Mouse (Mus musculus): ENCODE data around the gene Fam162b. TPM values are rescaled to one million over a fixed set of nuclear protein-coding genes. Genes with fewer than 3 reads are reported as not detected.
A peak's percentile ranks its signal among the peaks of the same experiment; 100 is the strongest.

The Fam162b gene
- polyA plus RNA-seq, 1 experiment from 2014 or later, result 3.2 TPM

- ATAC-seq (replicated peaks; ENCODE audit: low FRiP score), result peak; percentile 56; the same call in 1 of the 2 replicates
- Histone ChIP-seq H3K4me3 (replicated peaks) (no peak overlapping the region), H3K27ac (no peak overlapping the region), H3K36me3 (no peaks in the 10 kb centered on the region), H3K9ac (no peak overlapping the region), H3K9me3 (replicated peaks) (no peaks in the 10 kb centered on the region), H3K4me2 (peak overlapping the region; percentile 31; the same call in 1 of the 2 replicates), H3K4me1 (peaks cover 2% of the 10 kb centered on the region), H3K27me3 (0 out of 2 replicates have a peak, but pooled peaks cover 2% of the 10 kb centered on the region)
- 43% methylated on average over 10 of the region's 10 CpGs for WGBS
Observed at GRCm38 (mm10) chr10:51595001-51595931, 4.9 kb upstream of the Fam162b start.

- no peak overlapping the region for H3K4me2 ChIP-seq
- H3K4me3 ChIP-seq (replicated peaks), result no peak overlapping the region
- no peaks in the 10 kb centered on the region for H3K9me3 ChIP-seq (replicated peaks)
- H3K9ac ChIP-seq, result no peak overlapping the region
- ATAC-seq (replicated peaks; ENCODE audit: low FRiP score), result no peak
- H3K36me3 ChIP-seq, result no peaks in the 10 kb centered on the region
- no peak overlapping the region for H3K27ac ChIP-seq
- 95% methylated on average over 2 of the region's 2 CpGs for WGBS
- H3K4me1 ChIP-seq, result peaks cover 5% of the 10 kb centered on the region
- 0 out of 2 replicates have a peak, but pooled peaks cover 5% of the 10 kb centered on the region for H3K27me3 ChIP-seq
Observed at GRCm38 (mm10) chr10:51591574-51591973, 1.3 kb upstream of the Fam162b start.

- no peaks in the 10 kb centered on the region for H3K27me3 ChIP-seq
- H3K27ac ChIP-seq, result no peak overlapping the region
- no peak overlapping the region for H3K4me3 ChIP-seq (replicated peaks)
- no peak for ATAC-seq (replicated peaks; ENCODE audit: low FRiP score)
- no peaks in the 10 kb centered on the region for H3K4me1 ChIP-seq
- no peak overlapping the region for H3K9ac ChIP-seq
- no peaks in the 10 kb centered on the region for H3K9me3 ChIP-seq (replicated peaks)
- H3K4me2 ChIP-seq, result no peak overlapping the region
- H3K36me3 ChIP-seq, result no peaks in the 10 kb centered on the region
Observed at GRCm38 (mm10) chr10:51584919-51585318, 5.4 kb downstream of the Fam162b start.

GRCm38 (mm10) chr10:51584378-51584777 lies 5.9 kb downstream of the Fam162b start:
- no peak for ATAC-seq (replicated peaks; ENCODE audit: low FRiP score)
- no peaks in the 10 kb centered on the region for H3K4me1 ChIP-seq
- no peak overlapping the region for H3K4me3 ChIP-seq (replicated peaks)
- no peak overlapping the region for H3K9ac ChIP-seq
- H3K36me3 ChIP-seq, result no peaks in the 10 kb centered on the region
- no peaks in the 10 kb centered on the region for H3K27me3 ChIP-seq
- no peak overlapping the region for H3K4me2 ChIP-seq
- no peak overlapping the region for H3K27ac ChIP-seq
- H3K9me3 ChIP-seq (replicated peaks), result no peaks in the 10 kb centered on the region
- WGBS, result 55% methylated on average over 1 of the region's 1 CpGs

- H3K9ac ChIP-seq, result no peak overlapping the region
- H3K9me3 ChIP-seq (replicated peaks), result no peaks in the 10 kb centered on the region
- no peak overlapping the region for H3K27ac ChIP-seq
- H3K4me2 ChIP-seq, result no peak overlapping the region
- ATAC-seq (replicated peaks; ENCODE audit: low FRiP score), result 0 out of 2 replicates have a peak, but pooled peaks have one; percentile 52
- H3K27me3 ChIP-seq, result no peaks in the 10 kb centered on the region
- 68% methylated on average over 9 of the region's 9 CpGs for WGBS
- no peak overlapping the region for H3K4me3 ChIP-seq (replicated peaks)
- no peaks in the 10 kb centered on the region for H3K36me3 ChIP-seq
- no peaks in the 10 kb centered on the region for H3K4me1 ChIP-seq
Observed at GRCm38 (mm10) chr10:51571225-51571996, 18.9 kb downstream of the Fam162b start.

GRCm38 (mm10) chr10:51556005-51556404 lies 34.3 kb downstream of the Fam162b start:
- Histone ChIP-seq H3K27me3 (no peaks in the 10 kb centered on the region), H3K4me1 (0 out of 2 replicates have a peak, but pooled peaks cover 3% of the 10 kb centered on the region), H3K36me3 (no peaks in the 10 kb centered on the region), H3K9me3 (replicated peaks) (no peaks in the 10 kb centered on the region), H3K4me3 (replicated peaks) (no peak overlapping the region), H3K4me2 (no peak overlapping the region), H3K9ac (no peak overlapping the region), H3K27ac (no peak overlapping the region)
- 81% methylated on average over 1 of the region's 1 CpGs for WGBS
- no peak for ATAC-seq (replicated peaks; ENCODE audit: low FRiP score)

GRCm38 (mm10) chr10:51553348-51554123 lies 36.8 kb downstream of the Fam162b start:
- no peaks in the 10 kb centered on the region for H3K9me3 ChIP-seq (replicated peaks)
- 0 out of 2 replicates have a peak, but pooled peaks cover 3% of the 10 kb centered on the region for H3K4me1 ChIP-seq
- H3K4me2 ChIP-seq, result peak overlapping the region; percentile 75
- WGBS, result under 1% methylated on average over 16 of the region's 16 CpGs
- ATAC-seq (replicated peaks; ENCODE audit: low FRiP score), result peak; percentile 95
- H3K27me3 ChIP-seq, result no peaks in the 10 kb centered on the region
- H3K27ac ChIP-seq, result no peak overlapping the region
- H3K9ac ChIP-seq, result peak overlapping the region; percentile 44; the same call in 1 of the 2 replicates
- no peaks in the 10 kb centered on the region for H3K36me3 ChIP-seq
- H3K4me3 ChIP-seq (replicated peaks), result peak overlapping the region; percentile 47

Other genes starting within 250 kb of the Fam162b start
- 0.12 TPM in 1 of 2 replicates, not detected in the other for gene Gm49339, start 109.9 kb downstream of the Fam162b start, polyA plus RNA-seq (2015; fragmentation: Nextera tagmentation; extraction: Ambion mirVana)
- 0.69 and 1.1 TPM in 2 replicates for gene Lilr4b, start 109.9 kb downstream of the Fam162b start, polyA plus RNA-seq (2015; fragmentation: Nextera tagmentation; extraction: Ambion mirVana)
- gene Lilrb4a, start 99.6 kb downstream of the Fam162b start, polyA plus RNA-seq (2015; fragmentation: Nextera tagmentation; extraction: Ambion mirVana), result 2.8 and 3.5 TPM in 2 replicates
- not detected in 2 replicates for gene Gprc6a, start 40.9 kb upstream of the Fam162b start, polyA plus RNA-seq (2015; fragmentation: Nextera tagmentation; extraction: Ambion mirVana)
- gene Rfx6, start 87.2 kb upstream of the Fam162b start, polyA plus RNA-seq (2015; fragmentation: Nextera tagmentation; extraction: Ambion mirVana), result 0.06 TPM in 1 of 2 replicates, not detected in the other